Mouse (Mus musculus) cortical plate, adult 2 months (tissue): ENCODE measurements around the gene Fzd7.

Source experiments
- CTCF ChIP-seq: fragments of 200-500 bp; IDR thresholded peaks from 2 replicates; pipeline ENCODE4 v1.5.1; 2011; ENCODE audit warnings: mild to moderate bottlenecking, control low read depth, low read length; ENCODE audit not compliant: insufficient read depth; ENCODE audit errors: extremely low read depth
- POLR2A ChIP-seq: fragments of 200-500 bp; IDR thresholded peaks from 2 replicates; pipeline ENCODE4 v1.6.1; 2011; ENCODE audit warnings: mild to moderate bottlenecking, low read length, control low read depth; ENCODE audit not compliant: insufficient read depth; ENCODE audit errors: extremely low read depth

- no peak for TF ChIP-seq POLR2A
- TF ChIP-seq CTCF: no peak
Observed at GRCm38 (mm10) chr1:59523378-59523958, 41.2 kb downstream of the Fzd7 start.
